Mouse (Mus musculus): ENCODE data around the gene Sfrp4. TPM values are rescaled to one million over a fixed set of nuclear protein-coding genes. Genes with fewer than 3 reads are reported as not detected.

The Sfrp4 gene
- polyA plus RNA-seq, 1 experiment from 2014 or later, result 0.97 TPM

DNA sequence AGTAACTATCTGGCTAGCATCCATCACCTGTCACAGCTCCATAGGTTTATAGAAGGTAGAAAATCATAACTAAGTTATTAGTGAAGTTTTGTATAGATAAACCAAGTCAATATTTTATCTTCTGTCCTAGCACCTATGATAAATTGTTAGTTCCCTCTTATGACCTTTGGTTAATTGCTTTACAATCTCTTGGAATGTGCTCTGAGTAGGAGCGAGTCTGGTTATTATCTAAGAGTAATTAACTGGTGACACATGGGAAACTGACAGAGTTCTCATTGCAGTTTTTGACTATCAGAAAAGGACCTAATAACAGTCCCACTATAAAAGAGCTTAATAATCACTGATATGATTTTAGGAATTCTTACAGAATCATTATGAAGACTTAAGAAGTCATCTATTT lies 20.6 kb downstream of the Sfrp4 start:
- no peak overlapping the region for H3K9ac ChIP-seq (replicated peaks; ENCODE audit: low read length)
- H3K27ac ChIP-seq (replicated peaks; ENCODE audit: low read depth, low read length), result no peak overlapping the region
- ATAC-seq (replicated peaks; ENCODE audit: insufficient number of reproducible peaks, low FRiP score, low TSS enrichment, low read depth), result no peak
- H3K27me3 ChIP-seq (ENCODE audit: control insufficient read depth, insufficient read depth, low read length), result no peaks in the 10 kb centered on the region
- 61% methylated on average over 1 of the region's 1 CpGs for whole genome bisulfite sequencing
- H3K4me2 ChIP-seq (ENCODE audit: low read depth, low read length), result no peak overlapping the region
- H3K4me1 ChIP-seq (ENCODE audit: control insufficient read depth, insufficient read depth, low read length), result no peaks in the 10 kb centered on the region
- DNase-seq (ENCODE audit: low spot score), result no peak
- no peak overlapping the region for H3K4me3 ChIP-seq (ENCODE audit: low read depth, low read length)
- no peaks in the 10 kb centered on the region for H3K9me3 ChIP-seq (replicated peaks; ENCODE audit: control insufficient read depth, low read length)
- no peaks in the 10 kb centered on the region for H3K36me3 ChIP-seq (replicated peaks; ENCODE audit: control insufficient read depth, insufficient read depth, low read depth, low read length)

DNA sequence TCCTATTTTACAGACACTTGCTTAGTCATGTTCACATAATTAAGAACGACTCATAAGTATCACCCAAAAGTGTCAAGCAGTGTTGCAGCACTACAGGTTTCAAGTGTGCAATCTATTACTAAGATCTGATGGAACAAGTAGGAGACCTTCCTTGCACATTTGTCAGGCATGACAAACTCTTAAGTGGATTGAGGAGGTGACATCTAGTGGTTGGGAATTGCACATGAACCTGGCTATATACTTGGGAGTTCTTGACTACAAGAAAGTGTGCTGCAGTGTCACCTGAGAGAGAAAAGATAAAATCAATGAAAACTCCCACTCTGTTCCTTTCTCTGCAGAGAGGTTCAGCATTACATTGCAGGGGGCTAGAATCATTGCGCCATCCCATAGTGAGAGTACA lies 21.3 kb downstream of the Sfrp4 start:
- no peaks in the 10 kb centered on the region for H3K9me3 ChIP-seq (replicated peaks; ENCODE audit: control insufficient read depth, low read length)
- no peak overlapping the region for H3K9ac ChIP-seq (replicated peaks; ENCODE audit: low read length)
- H3K36me3 ChIP-seq (replicated peaks; ENCODE audit: control insufficient read depth, insufficient read depth, low read depth, low read length), result no peaks in the 10 kb centered on the region
- no peaks in the 10 kb centered on the region for H3K4me1 ChIP-seq (ENCODE audit: control insufficient read depth, insufficient read depth, low read length)
- ATAC-seq (replicated peaks; ENCODE audit: insufficient number of reproducible peaks, low FRiP score, low TSS enrichment, low read depth) (no peak), DNase-seq (ENCODE audit: low spot score) (no peak)
- no peak overlapping the region for H3K4me2 ChIP-seq (ENCODE audit: low read depth, low read length)
- 77% methylated on average over 2 of the region's 2 CpGs for WGBS
- H3K4me3 ChIP-seq (ENCODE audit: low read depth, low read length), result no peak overlapping the region
- no peaks in the 10 kb centered on the region for H3K27me3 ChIP-seq (ENCODE audit: control insufficient read depth, insufficient read depth, low read length)
- H3K27ac ChIP-seq (replicated peaks; ENCODE audit: low read depth, low read length), result no peak overlapping the region

DNA sequence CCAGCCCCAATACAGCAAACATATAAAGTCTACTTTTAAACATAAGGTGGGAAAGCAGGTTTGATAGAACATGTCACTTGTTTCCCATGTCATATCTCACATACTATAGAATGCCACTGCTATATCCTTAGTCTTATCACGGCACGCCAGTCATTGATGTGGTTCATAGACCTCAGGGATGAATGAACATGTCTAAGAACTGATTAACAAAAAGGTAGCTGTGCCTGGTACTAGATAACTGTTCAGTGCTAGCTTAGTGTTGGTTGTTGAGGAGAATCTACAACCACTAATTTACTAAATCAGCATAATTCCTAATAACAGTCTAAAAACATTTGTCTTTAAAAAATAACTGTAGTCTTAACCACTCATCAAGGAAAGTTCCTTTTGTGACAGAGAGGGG lies 26.9 kb downstream of the Sfrp4 start:
- WGBS, result 98% methylated on average over 2 of the region's 2 CpGs
- Histone ChIP-seq H3K27me3 (ENCODE audit: control insufficient read depth, insufficient read depth, low read length) (no peaks in the 10 kb centered on the region), H3K9me3 (replicated peaks; ENCODE audit: control insufficient read depth, low read length) (no peaks in the 10 kb centered on the region), H3K27ac (replicated peaks; ENCODE audit: low read depth, low read length) (no peak overlapping the region), H3K36me3 (replicated peaks; ENCODE audit: control insufficient read depth, insufficient read depth, low read depth, low read length) (no peaks in the 10 kb centered on the region), H3K4me3 (ENCODE audit: low read depth, low read length) (no peak overlapping the region), H3K4me1 (ENCODE audit: control insufficient read depth, insufficient read depth, low read length) (no peaks in the 10 kb centered on the region), H3K9ac (replicated peaks; ENCODE audit: low read length) (no peak overlapping the region), H3K4me2 (ENCODE audit: low read depth, low read length) (no peak overlapping the region)
- DNase-seq (ENCODE audit: low spot score) (no peak), ATAC-seq (replicated peaks; ENCODE audit: insufficient number of reproducible peaks, low FRiP score, low TSS enrichment, low read depth) (no peak)

DNA sequence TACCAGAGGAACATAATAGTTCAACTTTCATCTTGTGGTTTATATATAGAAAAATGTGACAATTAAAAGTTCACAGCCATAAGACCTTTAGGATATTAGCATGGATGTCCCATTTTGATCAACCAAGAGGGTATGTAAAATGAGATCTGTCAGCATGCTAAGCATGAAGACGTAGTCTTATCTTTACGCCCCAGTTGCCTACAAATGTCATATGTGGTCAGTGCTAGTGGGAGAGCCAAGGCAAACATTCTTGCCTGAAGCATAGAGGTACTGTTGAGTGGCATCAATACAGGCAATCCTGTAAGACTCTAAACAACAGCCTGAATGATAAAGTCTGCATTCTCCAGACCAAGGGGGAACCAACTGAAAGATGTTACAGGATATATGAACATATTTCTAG lies 29.5 kb downstream of the Sfrp4 start:
- no peaks in the 10 kb centered on the region for H3K9me3 ChIP-seq (replicated peaks; ENCODE audit: control insufficient read depth, low read length)
- no peak overlapping the region for H3K4me3 ChIP-seq (ENCODE audit: low read depth, low read length)
- no peak overlapping the region for H3K4me2 ChIP-seq (ENCODE audit: low read depth, low read length)
- H3K27ac ChIP-seq (replicated peaks; ENCODE audit: low read depth, low read length), result no peak overlapping the region
- ATAC-seq (replicated peaks; ENCODE audit: insufficient number of reproducible peaks, low FRiP score, low TSS enrichment, low read depth) (no peak), DNase-seq (ENCODE audit: low spot score) (no peak)
- 93% methylated on average over 2 of the region's 2 CpGs for WGBS
- no peaks in the 10 kb centered on the region for H3K36me3 ChIP-seq (replicated peaks; ENCODE audit: control insufficient read depth, insufficient read depth, low read depth, low read length)
- no peaks in the 10 kb centered on the region for H3K4me1 ChIP-seq (ENCODE audit: control insufficient read depth, insufficient read depth, low read length)
- H3K9ac ChIP-seq (replicated peaks; ENCODE audit: low read length), result no peak overlapping the region
- no peaks in the 10 kb centered on the region for H3K27me3 ChIP-seq (ENCODE audit: control insufficient read depth, insufficient read depth, low read length)

DNA sequence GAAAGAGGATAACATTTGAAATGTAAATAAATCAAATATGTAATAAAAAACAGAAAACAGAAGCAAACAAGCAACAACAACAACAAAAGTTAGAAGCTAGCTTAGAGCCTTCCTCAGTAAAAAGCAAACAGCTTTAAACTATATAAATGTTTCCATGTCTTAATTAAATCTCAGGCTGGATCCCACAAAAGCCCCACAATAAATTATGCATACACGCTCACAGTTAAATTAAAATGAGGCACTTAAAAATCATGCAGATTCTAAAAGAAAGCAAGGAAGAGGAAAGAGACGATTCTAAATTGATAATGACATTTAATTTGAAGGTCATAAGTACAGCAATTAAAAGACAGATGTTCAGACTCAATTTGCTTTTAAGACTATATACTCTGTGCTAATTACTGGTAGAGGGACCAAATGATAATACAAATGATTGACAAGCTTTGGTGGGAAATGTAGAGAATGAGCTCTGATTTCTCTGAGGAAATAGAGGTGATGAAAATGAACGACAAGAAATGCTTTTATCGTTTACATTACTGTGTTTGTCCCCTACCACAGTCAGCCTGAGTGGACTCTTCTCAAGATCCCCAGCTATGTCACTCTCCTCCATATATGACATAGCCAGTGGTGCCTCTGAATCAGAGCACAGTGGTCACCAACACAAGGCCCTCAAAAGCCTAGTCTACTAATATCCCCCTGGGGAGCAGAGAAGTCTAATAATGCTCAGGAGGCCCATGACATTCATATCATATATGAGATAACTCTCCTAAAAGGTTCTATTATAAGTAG lies 45.6 kb downstream of the Sfrp4 start:
- DNase-seq (ENCODE audit: low spot score) (no peak), ATAC-seq (replicated peaks; ENCODE audit: insufficient number of reproducible peaks, low FRiP score, low TSS enrichment, low read depth) (no peak)
- Histone ChIP-seq H3K4me2 (ENCODE audit: low read depth, low read length) (no peak overlapping the region), H3K27me3 (ENCODE audit: control insufficient read depth, insufficient read depth, low read length) (no peaks in the 10 kb centered on the region), H3K27ac (replicated peaks; ENCODE audit: low read depth, low read length) (no peak overlapping the region), H3K9me3 (replicated peaks; ENCODE audit: control insufficient read depth, low read length) (no peaks in the 10 kb centered on the region), H3K36me3 (replicated peaks; ENCODE audit: control insufficient read depth, insufficient read depth, low read depth, low read length) (no peaks in the 10 kb centered on the region), H3K4me1 (ENCODE audit: control insufficient read depth, insufficient read depth, low read length) (no peaks in the 10 kb centered on the region), H3K4me3 (ENCODE audit: low read depth, low read length) (no peak overlapping the region), H3K9ac (replicated peaks; ENCODE audit: low read length) (no peak overlapping the region)
- WGBS, result 72% methylated on average over 4 of the region's 4 CpGs

DNA sequence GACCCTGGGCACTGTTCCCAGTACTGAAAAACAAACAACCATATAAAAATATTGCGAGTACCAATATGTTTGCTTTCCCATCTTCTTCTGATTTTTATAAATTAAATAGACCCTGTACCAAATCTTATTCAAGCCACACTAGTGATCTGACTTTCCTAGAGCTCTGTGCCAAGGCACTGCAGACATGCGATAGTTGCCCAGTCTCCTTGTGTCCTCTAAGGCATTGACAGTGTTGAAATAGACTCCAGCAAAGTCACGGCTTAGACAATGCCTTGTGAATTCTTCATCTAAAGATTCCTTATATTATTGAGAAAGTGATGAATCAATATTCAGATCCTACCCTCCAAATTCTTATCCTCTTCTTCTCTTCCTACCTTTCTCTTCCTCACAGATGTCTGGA lies 51.1 kb downstream of the Sfrp4 start:
- ATAC-seq (replicated peaks; ENCODE audit: insufficient number of reproducible peaks, low FRiP score, low TSS enrichment, low read depth), result no peak
- WGBS, result 89% methylated on average over 3 of the region's 3 CpGs
- Histone ChIP-seq H3K4me3 (ENCODE audit: low read depth, low read length) (no peak overlapping the region), H3K36me3 (replicated peaks; ENCODE audit: control insufficient read depth, insufficient read depth, low read depth, low read length) (no peaks in the 10 kb centered on the region), H3K27ac (replicated peaks; ENCODE audit: low read depth, low read length) (no peak overlapping the region), H3K27me3 (ENCODE audit: control insufficient read depth, insufficient read depth, low read length) (no peaks in the 10 kb centered on the region), H3K9me3 (replicated peaks; ENCODE audit: control insufficient read depth, low read length) (no peaks in the 10 kb centered on the region), H3K4me1 (ENCODE audit: control insufficient read depth, insufficient read depth, low read length) (no peaks in the 10 kb centered on the region), H3K9ac (replicated peaks; ENCODE audit: low read length) (no peak overlapping the region), H3K4me2 (ENCODE audit: low read depth, low read length) (no peak overlapping the region)
- no peak for DNase-seq (ENCODE audit: low spot score)

DNA sequence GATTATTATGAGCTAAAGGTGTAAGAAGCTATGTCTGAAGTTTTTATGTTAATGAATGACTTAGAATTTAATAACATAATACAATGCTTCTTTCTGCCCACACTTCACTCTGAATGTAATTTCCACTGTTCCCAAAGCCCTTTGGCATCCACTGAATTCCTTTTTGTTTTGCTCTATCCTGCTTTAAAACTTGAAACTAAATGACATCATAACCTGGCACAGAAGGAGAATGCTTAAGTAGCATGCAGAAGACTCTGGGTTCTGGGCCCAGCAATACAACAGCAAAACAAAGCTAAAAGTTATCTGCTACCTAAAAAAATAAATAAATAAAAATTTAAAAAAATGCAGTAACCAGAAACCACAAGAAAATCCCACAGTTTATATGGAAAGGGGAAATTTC lies 51.7 kb downstream of the Sfrp4 start:
- Histone ChIP-seq H3K4me3 (ENCODE audit: low read depth, low read length) (no peak overlapping the region), H3K27me3 (ENCODE audit: control insufficient read depth, insufficient read depth, low read length) (no peaks in the 10 kb centered on the region), H3K4me1 (ENCODE audit: control insufficient read depth, insufficient read depth, low read length) (no peaks in the 10 kb centered on the region), H3K9ac (replicated peaks; ENCODE audit: low read length) (no peak overlapping the region), H3K9me3 (replicated peaks; ENCODE audit: control insufficient read depth, low read length) (no peaks in the 10 kb centered on the region), H3K27ac (replicated peaks; ENCODE audit: low read depth, low read length) (no peak overlapping the region), H3K36me3 (replicated peaks; ENCODE audit: control insufficient read depth, insufficient read depth, low read depth, low read length) (no peaks in the 10 kb centered on the region), H3K4me2 (ENCODE audit: low read depth, low read length) (no peak overlapping the region)
- ATAC-seq (replicated peaks; ENCODE audit: insufficient number of reproducible peaks, low FRiP score, low TSS enrichment, low read depth), result no peak
- no peak for DNase-seq (ENCODE audit: low spot score)
